Mouse (Mus musculus) CD8-positive naive resting alpha-beta T cell, adult 2 months (primary cell): Measurements from ENCODE around the gene Grk6.

Experiments
- DNase-seq, 2 experiments: peaks; one replicate each; pipeline ENCODE4 v3.0.0; 2022; ENCODE audit warnings: low read depth in 2 of 2, low spot score in 2 of 2

Grk6 gene

DNA sequence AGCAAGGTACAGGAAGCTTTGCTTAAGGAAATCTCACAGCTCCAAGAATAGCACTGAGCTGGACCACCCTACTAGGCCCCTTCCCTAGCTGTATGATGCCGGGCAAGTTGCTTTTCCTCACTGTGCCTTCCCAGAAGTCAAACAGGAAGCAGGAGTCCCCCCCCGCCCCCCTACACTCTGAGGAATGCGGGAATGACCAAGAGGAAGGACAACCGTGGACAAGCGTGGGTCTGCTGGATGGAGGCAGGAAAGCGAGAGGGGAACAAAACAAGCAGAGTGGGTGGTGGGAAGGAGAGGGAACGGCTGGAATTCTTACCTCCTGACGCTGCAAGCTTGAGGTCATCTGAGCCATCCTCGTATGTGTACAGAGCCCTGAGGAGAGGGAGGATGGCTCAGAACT, 38.2 kb downstream of the Grk6 start:
- DNase-seq: no peak

DNA sequence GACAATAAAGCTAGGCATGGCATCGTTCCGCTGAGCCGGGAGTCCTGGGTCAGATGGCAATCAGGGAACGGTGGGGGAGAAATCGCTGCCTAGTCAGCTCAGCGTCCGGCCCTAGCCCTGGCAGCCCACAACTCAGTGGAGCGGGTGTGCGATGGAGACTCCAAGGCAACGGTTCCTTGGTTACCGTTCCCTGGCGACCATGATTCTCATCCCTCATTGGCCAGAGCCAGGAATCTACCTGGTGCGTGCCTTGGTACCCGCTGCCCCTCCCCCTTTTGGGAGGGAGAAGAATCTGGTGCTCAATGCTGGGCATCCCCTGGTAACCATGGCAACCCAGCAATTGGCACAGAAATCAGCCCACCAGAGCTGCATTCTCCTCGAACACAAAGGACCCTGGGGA, 38.7 kb downstream of the Grk6 start:
- DNase-seq: no peak

GRCm38 (mm10) chr13:55484520-55485088, 39.7 kb downstream of the Grk6 start:
- no peak for DNase-seq

DNA sequence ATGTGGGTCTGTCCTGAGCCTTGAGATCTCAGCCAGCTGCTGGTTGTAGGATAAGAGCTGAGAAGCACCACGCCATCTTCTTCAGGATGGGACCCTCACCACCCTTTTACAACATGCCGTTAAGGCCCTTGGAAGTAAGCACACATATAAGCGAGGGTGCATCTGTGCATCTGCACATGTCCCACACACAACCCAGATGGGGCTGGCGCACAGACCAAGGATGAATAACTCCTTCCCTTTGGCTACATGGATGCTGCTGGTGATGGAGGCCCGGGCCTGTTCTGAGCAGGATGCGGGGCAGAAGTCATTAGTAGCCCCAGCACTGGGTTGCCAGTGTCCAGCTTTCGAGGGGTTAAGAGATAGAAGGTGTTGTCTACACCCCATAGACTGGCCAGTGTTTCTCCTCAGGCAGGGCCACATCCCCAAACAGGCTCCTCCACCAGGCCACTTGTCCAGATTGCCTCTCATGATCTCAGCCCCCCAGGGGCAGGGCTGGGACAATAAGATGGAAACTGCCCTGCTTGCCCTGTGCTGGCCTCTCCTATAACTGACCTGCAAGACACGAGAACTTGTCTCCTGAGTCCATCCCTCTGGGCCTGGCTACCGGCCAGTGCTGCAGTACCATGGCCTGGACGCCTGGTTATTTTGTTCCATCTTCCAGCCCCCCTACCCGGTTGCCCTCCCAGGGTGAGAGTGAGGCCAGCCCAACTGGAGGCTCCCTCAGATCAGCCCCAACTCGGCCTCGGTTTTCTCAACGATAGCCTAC, 41.3 kb downstream of the Grk6 start:
- DNase-seq: no peak

DNA sequence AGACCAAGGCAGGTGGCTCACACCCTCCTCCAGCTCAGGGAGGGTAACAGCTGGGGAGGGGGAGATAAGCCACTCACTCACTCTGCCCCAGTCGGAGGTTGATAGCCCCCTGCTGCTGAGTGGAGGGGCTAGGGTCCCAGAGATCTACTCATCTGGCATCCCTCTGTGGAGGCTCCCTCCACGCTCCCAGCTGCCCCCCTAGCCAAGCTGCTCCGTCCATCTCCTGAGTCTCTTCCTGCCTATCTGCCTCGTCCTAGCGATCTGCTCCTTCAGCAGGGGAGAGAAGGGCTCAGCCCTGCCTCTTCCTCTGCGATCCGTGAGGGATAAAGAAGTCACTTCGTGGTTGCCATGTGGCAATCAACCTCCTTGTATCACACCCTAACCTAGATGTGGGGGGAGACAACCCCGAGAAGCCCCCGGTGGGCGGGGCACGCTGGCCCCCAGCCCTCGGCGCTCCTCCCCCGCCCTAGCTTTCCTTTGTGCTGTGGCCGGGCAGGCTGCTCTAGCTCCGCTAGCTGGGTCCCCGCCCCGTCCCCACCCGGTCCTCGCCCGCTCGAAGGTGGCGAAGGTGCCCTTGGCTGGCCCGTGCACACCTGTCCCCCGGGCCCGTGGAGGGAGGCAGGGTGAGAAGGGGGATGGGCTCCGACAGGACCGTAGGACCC, 42.2 kb downstream of the Grk6 start:
- DNase-seq: no peak

GRCm38 (mm10) chr13:55487578-55488498, 43.0 kb downstream of the Grk6 start, which contains the start of gene Dbn1:
Dbn1 (minus strand) TSS chr13:55488111.
- no peak for DNase-seq

DNA sequence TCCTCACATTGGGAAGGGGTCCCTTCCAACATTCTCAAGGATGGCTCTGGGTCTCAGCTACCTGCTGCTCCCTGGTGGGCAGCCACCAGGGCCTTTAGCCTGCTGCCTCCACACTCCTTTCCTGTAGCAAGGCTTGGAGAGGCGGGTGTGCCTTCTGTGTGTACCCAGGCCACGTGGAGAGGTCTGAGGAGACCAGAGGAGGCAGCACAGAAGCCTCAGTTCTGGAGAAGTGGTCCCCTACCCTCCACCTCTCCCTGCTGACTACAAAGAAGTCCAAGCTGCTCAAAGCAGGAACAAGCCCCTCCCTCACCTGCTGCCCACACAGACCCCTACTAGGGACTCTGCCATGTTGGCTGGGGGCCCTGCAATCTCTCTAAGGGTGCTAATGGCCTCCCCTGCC, 49.4 kb downstream of the Grk6 start:
- no peak for DNase-seq

GRCm38 (mm10) chr13:55494883-55495621, 50.2 kb downstream of the Grk6 start:
- no peak for DNase-seq

DNA sequence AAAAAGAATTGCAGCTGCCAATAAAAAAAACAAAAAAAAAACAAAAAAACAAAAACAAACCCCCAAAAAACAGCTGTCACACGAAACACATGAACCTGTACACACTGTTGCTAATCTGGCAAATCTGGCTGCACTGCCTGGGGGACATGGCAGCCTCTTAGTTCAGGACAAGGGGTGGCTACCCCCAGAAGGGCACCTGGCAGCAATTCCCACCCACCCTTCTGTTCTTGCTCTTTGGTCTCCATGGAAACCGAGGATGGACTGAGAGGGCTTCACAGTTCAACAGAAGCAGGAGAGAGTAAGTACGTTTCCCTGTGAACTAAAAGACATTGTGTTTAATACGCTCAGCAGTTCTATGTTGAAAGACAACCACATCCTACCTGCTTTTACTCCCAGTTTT, 50.8 kb downstream of the Grk6 start:
- DNase-seq: no peak

GRCm38 (mm10) chr13:55496661-55497060, 51.8 kb downstream of the Grk6 start:
- no peak for DNase-seq

- DNase-seq: no peak
Observed at GRCm38 (mm10) chr13:55498906-55499305, 54.0 kb downstream of the Grk6 start.

GRCm38 (mm10) chr13:55500575-55500974, 55.7 kb downstream of the Grk6 start:
- no peak for DNase-seq

DNA sequence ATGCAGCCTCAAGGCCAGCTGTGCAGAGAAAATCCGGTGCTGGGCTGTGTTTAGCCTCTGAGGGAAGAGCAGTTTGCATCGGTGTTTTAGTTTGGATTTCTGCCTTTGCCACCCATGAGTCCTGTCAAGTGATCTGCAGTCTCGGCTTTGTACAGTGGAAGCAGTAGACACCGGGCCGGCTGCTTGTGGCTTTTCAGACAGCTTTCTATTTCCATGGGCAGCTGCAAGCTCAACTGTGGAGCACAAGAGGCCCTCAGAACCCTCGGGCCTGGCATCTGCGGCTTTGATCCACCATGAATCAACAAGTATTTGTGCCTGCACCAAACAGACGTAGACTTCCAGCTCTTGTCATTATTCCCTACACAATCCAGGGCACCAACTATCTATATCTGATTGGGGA, 57.5 kb downstream of the Grk6 start:
- no peak for DNase-seq

GRCm38 (mm10) chr13:55504390-55504789, 59.5 kb downstream of the Grk6 start:
- no peak for DNase-seq

GRCm38 (mm10) chr13:55505810-55506209, 60.9 kb downstream of the Grk6 start:
- no peak for DNase-seq

- no peak for DNase-seq
Observed at GRCm38 (mm10) chr13:55506697-55507096, 61.8 kb downstream of the Grk6 start.

DNA sequence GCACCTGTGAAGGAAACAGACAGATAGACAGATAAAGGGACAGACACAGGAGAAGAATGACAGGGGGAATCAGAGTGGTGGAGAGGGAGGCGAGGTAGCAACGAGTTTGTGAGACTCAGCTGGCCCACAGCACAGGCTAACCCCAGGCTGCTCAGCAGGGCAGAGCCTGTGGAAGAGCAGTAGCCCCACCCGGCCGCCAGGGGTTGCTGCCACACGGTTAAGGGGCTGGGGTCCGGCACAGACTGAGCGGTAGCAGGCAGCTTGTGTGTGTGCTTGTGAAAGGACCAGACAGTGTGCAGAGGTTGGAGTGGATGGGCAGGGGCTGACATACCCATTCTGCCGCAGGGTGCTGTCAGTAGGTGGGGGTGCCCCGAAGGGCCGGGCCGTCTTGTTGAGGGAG, 63.0 kb downstream of the Grk6 start:
- DNase-seq: no peak

- DNase-seq: no peak
Observed at GRCm38 (mm10) chr13:55508531-55508930, 63.7 kb downstream of the Grk6 start.

- no peak for DNase-seq
Observed at GRCm38 (mm10) chr13:55510332-55510667, 65.4 kb downstream of the Grk6 start.
